9 mouse cellular contexts compared by ENCODE assay signal in genomic region chr10:83354333-83354719, GRCm38 (mm10). TPM values are rescaled to one million over a fixed set of nuclear protein-coding genes. Genes with fewer than 3 reads are reported as not detected.
DNase-seq lines count a peak whose midpoint lies in the region; ATAC-seq and TF ChIP-seq lines count a peak whose summit lies in the region.
"Had no signal": no experiment of that assay in that cellular context is flagged by ENCODE, and none has a peak within 500 bp of the region (broad histone marks: within the 10 kb centered on the region; RNA-seq: fewer than 3 reads in every experiment).

No protein-coding gene starts in this region.

- H3K27ac ChIP-seq in hindbrain, embryonic 13.5 days, result no peak overlapping the region
- no peak overlapping the region for H3K27ac ChIP-seq in hindbrain, embryonic 12.5 days
- 0 out of 2 replicates have a peak overlapping the region, but pooled peaks have one; percentile 24 for H3K27ac ChIP-seq in bone marrow macrophage, adult 2 months (ENCODE audit: insufficient read depth, low read depth, low read length)
- peak overlapping the region; percentile 63 for H3K27ac ChIP-seq in kidney, postnatal 0 days
- H3K27ac ChIP-seq: liver, embryonic 13.5 days had no signal

- no peak for TF ChIP-seq CTCF in bone marrow macrophage, adult 2 months (IDR thresholded peaks at IDR 0.05; ENCODE audit: low read depth, low read length)
- TF ChIP-seq CTCF in kidney, postnatal 0 days (IDR thresholded peaks at IDR 0.05; ENCODE audit: low read depth), result peak; percentile 56; the same call in 1 of the 2 replicates

- DNase-seq in CD4-positive helper T cell, adult 2 months (ENCODE audit: low read depth, low spot score), result peak; percentile 18
- DNase-seq in kidney, postnatal 0 days (ENCODE audit: low spot score), result peak; percentile 69
- no peak for DNase-seq in spleen, adult 18-20 months
- DNase-seq in right cerebral cortex, postnatal 4 days, result no peak
- DNase-seq in layer of hippocampus, adult 9-11 months, result no peak
- DNase-seq: liver, embryonic 13.5 days had no signal

- H3K9me3 ChIP-seq in hindbrain, embryonic 13.5 days, result no peaks in the 10 kb centered on the region
- no peaks in the 10 kb centered on the region for H3K9me3 ChIP-seq in hindbrain, embryonic 12.5 days (replicated peaks)
- no peaks in the 10 kb centered on the region for H3K9me3 ChIP-seq in kidney, postnatal 0 days (replicated peaks; ENCODE audit: low read length)
- H3K9me3 ChIP-seq: liver, embryonic 13.5 days had no signal

- no peak overlapping the region for H3K4me3 ChIP-seq in hindbrain, embryonic 13.5 days
- H3K4me3 ChIP-seq in hindbrain, embryonic 12.5 days, result no peak overlapping the region
- no peak overlapping the region for H3K4me3 ChIP-seq in bone marrow macrophage, adult 2 months (ENCODE audit: insufficient read depth, low read length)
- H3K4me3 ChIP-seq in kidney, postnatal 0 days (replicated peaks; ENCODE audit: low read depth, low read length), result no peak overlapping the region
- H3K4me3 ChIP-seq: liver, embryonic 13.5 days had no signal

- no peak for TF ChIP-seq POLR2A in bone marrow macrophage, adult 2 months (IDR thresholded peaks at IDR 0.05; ENCODE audit: borderline replicate concordance, low read depth, low read length)

- H3K27me3 ChIP-seq in hindbrain, embryonic 13.5 days, result no peaks in the 10 kb centered on the region
- no peaks in the 10 kb centered on the region; the same call in 1 of the 2 replicates for H3K27me3 ChIP-seq in hindbrain, embryonic 12.5 days
- no peaks in the 10 kb centered on the region for H3K27me3 ChIP-seq in kidney, postnatal 0 days (ENCODE audit: insufficient read depth, low read length)

- 71% methylated on average over 8 of the region's 8 CpGs for WGBS in hindbrain, embryonic 13.5 days
- WGBS in hindbrain, embryonic 12.5 days, result 63% methylated on average over 8 of the region's 8 CpGs
- WGBS in kidney, postnatal 0 days, result 59% methylated on average over 8 of the region's 8 CpGs

- no peak overlapping the region for H3K9ac ChIP-seq in hindbrain, embryonic 13.5 days
- no peak overlapping the region for H3K9ac ChIP-seq in hindbrain, embryonic 12.5 days
- peak overlapping the region; percentile 10; the same call in 1 of the 2 replicates for H3K9ac ChIP-seq in kidney, postnatal 0 days (ENCODE audit: low read depth, low read length)
- H3K9ac ChIP-seq: liver, embryonic 13.5 days had no signal

- peak; percentile 28; the same call in 1 of the 2 replicates for ATAC-seq in hindbrain, embryonic 13.5 days (ENCODE audit: low FRiP score)
- no peak for ATAC-seq in hindbrain, embryonic 12.5 days (ENCODE audit: low FRiP score)
- ATAC-seq in kidney, postnatal 0 days (replicated peaks; ENCODE audit: low FRiP score, low read depth), result no peak

- no peaks in the 10 kb centered on the region for H3K36me3 ChIP-seq in hindbrain, embryonic 13.5 days
- H3K36me3 ChIP-seq in hindbrain, embryonic 12.5 days, result no peaks in the 10 kb centered on the region
- no peaks in the 10 kb centered on the region for H3K36me3 ChIP-seq in kidney, postnatal 0 days (ENCODE audit: insufficient read depth, low read length)
- H3K36me3 ChIP-seq: liver, embryonic 13.5 days had no signal

- H3K4me1 ChIP-seq in hindbrain, embryonic 13.5 days (replicated peaks), result peaks cover 5% of the 10 kb centered on the region; the same call in 1 of the 2 replicates
- H3K4me1 ChIP-seq in hindbrain, embryonic 12.5 days, result 0 out of 2 replicates have a peak, but pooled peaks cover under 1% of the 10 kb centered on the region
- peaks cover 21% of the 10 kb centered on the region for H3K4me1 ChIP-seq in bone marrow macrophage, adult 2 months (ENCODE audit: control insufficient read depth, insufficient read depth, low read length)
- peaks cover 9% of the 10 kb centered on the region for H3K4me1 ChIP-seq in kidney, postnatal 0 days (replicated peaks; ENCODE audit: insufficient read depth, low read length)

- no peak overlapping the region for H3K4me2 ChIP-seq in hindbrain, embryonic 13.5 days
- no peak overlapping the region for H3K4me2 ChIP-seq in hindbrain, embryonic 12.5 days (replicated peaks)
- H3K4me2 ChIP-seq in kidney, postnatal 0 days (ENCODE audit: low read length), result peak overlapping the region; percentile 36
- H3K4me2 ChIP-seq: liver, embryonic 13.5 days had no signal

RNA-seq across cellular contexts. Expression of gene D10Wsu102e, which starts 5.7 kb away (rescaled TPM):
- polyA plus RNA-seq in hindbrain, embryonic 13.5 days (2015; fragmentation: Nextera tagmentation; extraction: Ambion mirVana), result 0.92 and 0.93 TPM in 2 replicates
- polyA plus RNA-seq in hindbrain, embryonic 12.5 days (2016; fragmentation: Nextera tagmentation; extraction: Ambion mirVana), result 1.0 TPM in 2 replicates
- 0.54 and 0.61 TPM in 2 replicates for polyA plus RNA-seq in bone marrow macrophage, adult 2 months (2012; ENCODE audit: insufficient read depth, insufficient read length, missing spikeins)
- polyA plus RNA-seq in kidney, postnatal 0 days (2015; fragmentation: Nextera tagmentation; extraction: Ambion mirVana), result 0.50 and 0.55 TPM in 2 replicates

RNA-seq across cellular contexts. Expression of gene Slc41a2, which starts 16.6 kb away (rescaled TPM):
- polyA plus RNA-seq in hindbrain, embryonic 13.5 days (2015; fragmentation: Nextera tagmentation; extraction: Ambion mirVana), result 5.5 TPM in 2 replicates
- polyA plus RNA-seq in hindbrain, embryonic 12.5 days (2016; fragmentation: Nextera tagmentation; extraction: Ambion mirVana), result 2.6 and 3.8 TPM in 2 replicates
- polyA plus RNA-seq in bone marrow macrophage, adult 2 months (2012; ENCODE audit: insufficient read depth, insufficient read length, missing spikeins), result 18.8 and 20.4 TPM in 2 replicates
- 0.78 and 0.87 TPM in 2 replicates for polyA plus RNA-seq in kidney, postnatal 0 days (2015; fragmentation: Nextera tagmentation; extraction: Ambion mirVana)

Comparison
In these comparisons a context has a peak if more than half of its experiments do, and no peak if none do; other contexts are left out.
1. H3K27ac ChIP-seq: peak in bone marrow macrophage, adult 2 months (single experiment) and kidney, postnatal 0 days (single experiment); none in hindbrain, embryonic 13.5 days (single experiment) and hindbrain, embryonic 12.5 days (single experiment).
2. DNase-seq: peak in CD4-positive helper T cell, adult 2 months (single experiment) and kidney, postnatal 0 days (single experiment); none in spleen, adult 18-20 months (0 of 2), right cerebral cortex, postnatal 4 days (single experiment) and layer of hippocampus, adult 9-11 months (single experiment).